Mouse (Mus musculus) C2C12 (cell line): ENCODE results near the gene Dnajb7. TPM values are rescaled to one million over a fixed set of nuclear protein-coding genes. Genes with fewer than 3 reads are reported as not detected.

Experiments
- H3K27me3 ChIP-seq: one replicate; pipeline ENCODE4 v1.6.1; 2011; ENCODE audit not compliant: control insufficient read depth, insufficient read depth, insufficient read length
- H3K36me3 ChIP-seq: one replicate; pipeline ENCODE4 v1.6.1; 2011; ENCODE audit not compliant: control insufficient read depth, insufficient read depth
- H3K4me3 ChIP-seq: one replicate; pipeline ENCODE4 v1.5.1; 2011; ENCODE audit warnings: mild to moderate bottlenecking, control low read depth; ENCODE audit not compliant: poor library complexity, insufficient read depth, severe bottlenecking
- H3K79me2 ChIP-seq: one replicate; pipeline ENCODE4 v1.6.1; 2011; ENCODE audit not compliant: control insufficient read depth, insufficient read depth
- H3K79me3 ChIP-seq: one replicate; pipeline ENCODE4 v1.6.1; 2011; ENCODE audit warnings: low read depth, control low read depth
- H3ac ChIP-seq: one replicate; pipeline ENCODE3; 2011; ENCODE audit warnings: low read depth; ENCODE audit not compliant: control insufficient read depth, insufficient read length
- CEBPB ChIP-seq: IDR thresholded peaks from one replicate; pipeline ENCODE4 v1.6.1; 2011; ENCODE audit warnings: low read depth, mild to moderate bottlenecking, control low read depth, moderate library complexity
- CTCF ChIP-seq: IDR thresholded peaks from one replicate; pipeline ENCODE4 v1.5.1; 2011; ENCODE audit not compliant: control insufficient read depth, insufficient read depth, insufficient read length
- FOSL1 ChIP-seq: IDR thresholded peaks from one replicate; pipeline ENCODE4 v1.8.0; 2011; ENCODE audit warnings: mild to moderate bottlenecking, low read length; ENCODE audit not compliant: poor library complexity, insufficient read depth, severe bottlenecking
- MAX ChIP-seq: IDR thresholded peaks from one replicate; pipeline ENCODE4 v1.6.1; 2011; ENCODE audit warnings: mild to moderate bottlenecking, control low read depth
- MYOD1 ChIP-seq: IDR thresholded peaks from one replicate; pipeline ENCODE4 v1.6.1; 2011; ENCODE audit warnings: low read depth; ENCODE audit not compliant: control insufficient read depth, insufficient read length
- MYOG ChIP-seq: IDR thresholded peaks from one replicate; pipeline ENCODE4 v1.6.1; 2011; ENCODE audit not compliant: control insufficient read depth, insufficient read length; ENCODE audit errors: extremely low read depth
- USF1 ChIP-seq: IDR thresholded peaks from one replicate; pipeline ENCODE4 v1.6.1; 2011; ENCODE audit warnings: low read depth, mild to moderate bottlenecking, control low read depth, moderate library complexity
- polyA plus RNA-seq: library from polyadenylated mRNA; unstranded; fragments of >200 nt; fragmentation: generic; extraction: Trizol; gene quantifications from one replicate; pipeline ENCODE4 v1.2.1, GENCODE M21; 2012; ENCODE audit warnings: missing spikeins

Gene Dnajb7
- polyA plus RNA-seq, 1 experiment, result 0.09 TPM

DNA sequence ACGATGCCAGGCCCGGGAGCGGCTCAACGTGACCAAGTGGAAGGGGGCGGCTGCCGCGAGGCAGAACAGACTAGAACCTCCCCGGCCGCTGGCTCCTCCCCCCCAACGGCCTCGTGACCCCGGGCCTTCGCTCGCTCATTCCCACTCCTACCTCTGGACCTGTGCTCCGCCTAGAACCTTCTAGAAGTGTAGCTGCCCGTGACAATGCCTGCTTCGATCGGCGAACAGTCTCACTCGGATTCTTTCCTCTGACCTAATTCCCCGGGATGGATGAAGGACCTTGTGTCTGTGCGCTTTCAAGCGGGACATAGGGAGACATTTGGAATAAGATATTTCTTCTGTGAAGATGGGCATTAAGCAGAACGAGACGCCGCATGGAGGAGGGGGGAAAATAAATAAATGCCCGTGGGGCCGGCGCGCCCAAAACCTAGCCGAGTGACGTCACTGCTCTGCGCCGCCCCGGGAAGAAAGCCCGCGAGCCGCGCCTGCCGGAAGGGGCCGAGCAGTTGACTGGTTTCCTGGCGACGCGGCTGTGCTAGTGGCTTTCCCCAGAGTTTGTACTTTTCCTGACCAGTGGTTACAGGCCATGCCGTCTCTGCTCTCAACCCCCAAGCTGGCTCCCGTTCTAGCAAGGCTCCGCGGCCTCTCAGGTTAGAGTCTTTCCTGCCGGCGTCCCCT lies 8.3 kb downstream of the Dnajb7 start, which contains the start of the genes St13 and Xpnpep3:
Gene St13 (minus strand): TSS at position 440 of the 678 bp plus-strand sequence.
Gene Xpnpep3 (plus strand): TSS at position 501 of the 678 bp plus-strand sequence.
- peak within 1 kb of the TSS; percentile 100 for H3K4me3 ChIP-seq
- TF ChIP-seq MAX (peak; percentile 86), MYOD1 (no peak), USF1 (peak; percentile 91)
- peaks cover 75% of the 10 kb centered on the region for H3K79me3 ChIP-seq
- H3ac ChIP-seq, result peak within 1 kb of the TSS; percentile 90
- peaks cover 22% of the 10 kb centered on the region for H3K36me3 ChIP-seq
- peaks cover 94% of the 10 kb centered on the region for H3K79me2 ChIP-seq
- no peaks in the 10 kb centered on the region for H3K27me3 ChIP-seq

DNA sequence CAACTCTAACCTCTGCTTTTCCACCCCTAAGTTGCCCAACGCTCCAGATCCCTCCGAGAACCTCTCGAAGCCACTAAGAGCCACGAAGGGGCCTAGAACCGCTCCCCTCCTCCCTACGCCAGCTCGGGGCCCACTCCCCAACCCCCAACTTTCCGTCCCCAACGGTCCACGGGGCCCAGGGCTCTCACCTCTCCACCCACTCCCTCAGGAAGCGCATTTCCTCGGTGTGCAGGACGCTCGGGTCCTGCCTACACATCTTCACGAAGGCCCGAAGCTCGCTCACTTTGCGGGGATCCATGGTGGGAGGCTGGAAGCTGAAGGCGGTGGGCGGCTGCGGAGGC lies 8.8 kb downstream of the Dnajb7 start:
- Histone ChIP-seq H3ac (peak overlapping the region; percentile 82), H3K36me3 (peaks cover 27% of the 10 kb centered on the region)
- no peak for TF ChIP-seq FOSL1
- TF ChIP-seq CEBPB, result no peak
- TF ChIP-seq MAX, result no peak
- no peak for TF ChIP-seq USF1
- no peak for TF ChIP-seq CTCF
- no peak for TF ChIP-seq MYOG
- TF ChIP-seq MYOD1, result no peak

GRCm38 (mm10) chr15:81398189-81398588 lies 9.9 kb downstream of the Dnajb7 start:
- Histone ChIP-seq H3K36me3 (peaks cover 38% of the 10 kb centered on the region), H3K4me3 (peak overlapping the region; percentile 100), H3ac (no peak overlapping the region), H3K79me2 (peaks cover 97% of the 10 kb centered on the region), H3K27me3 (no peaks in the 10 kb centered on the region), H3K79me3 (peaks cover 87% of the 10 kb centered on the region)
- TF ChIP-seq MYOD1, result no peak
- no peak for TF ChIP-seq CEBPB
- TF ChIP-seq MAX, result no peak

More for the DNA sequence above, 8.8 kb downstream of the Dnajb7 start:
- Histone ChIP-seq H3K4me3 (peak overlapping the region; percentile 100), H3K79me2 (peaks cover 95% of the 10 kb centered on the region), H3K79me3 (peaks cover 80% of the 10 kb centered on the region), H3K27me3 (no peaks in the 10 kb centered on the region)

DNA sequence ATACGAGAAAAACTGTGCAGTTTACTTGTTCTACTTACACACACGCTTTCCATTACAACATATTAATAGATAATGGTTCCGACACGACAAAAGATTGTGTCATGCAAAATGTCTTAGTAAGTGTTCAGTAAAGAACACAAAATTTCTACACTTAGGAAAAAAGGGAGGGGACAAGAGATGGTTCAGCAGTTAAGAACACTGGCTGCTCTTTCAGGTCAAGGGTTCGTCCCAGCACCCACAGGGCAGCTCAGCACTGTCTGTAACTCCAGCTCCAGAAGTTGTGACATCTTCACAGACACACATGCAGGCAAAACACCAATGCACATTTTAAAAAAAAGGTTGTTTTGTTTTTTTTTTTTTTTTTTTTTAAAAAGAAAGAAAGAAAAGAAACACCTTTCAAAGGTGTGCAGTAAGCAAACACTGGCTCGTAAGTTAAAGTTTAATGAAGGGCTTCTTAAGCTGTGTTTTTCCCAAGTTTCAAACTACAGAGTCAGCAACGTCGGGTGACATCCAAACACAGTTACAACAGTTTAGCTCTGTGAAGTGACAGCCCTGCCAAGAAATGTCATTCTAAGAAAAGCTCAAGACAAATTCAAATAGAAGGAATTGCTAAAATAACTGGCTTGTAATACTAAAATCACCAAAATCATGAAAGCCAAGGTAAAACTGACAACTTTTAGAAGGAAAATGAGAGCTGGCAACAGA lies 13.7 kb downstream of the Dnajb7 start:
- no peak for TF ChIP-seq FOSL1
- no peak for TF ChIP-seq MYOD1
- TF ChIP-seq MAX, result no peak
- no peak for TF ChIP-seq MYOG
- no peak for TF ChIP-seq CTCF
- no peak for TF ChIP-seq CEBPB
- TF ChIP-seq USF1, result no peak
- Histone ChIP-seq H3K79me2 (peaks cover 100% of the 10 kb centered on the region), H3K36me3 (peaks cover 69% of the 10 kb centered on the region), H3K27me3 (no peaks in the 10 kb centered on the region), H3ac (no peak overlapping the region), H3K79me3 (peaks cover 89% of the 10 kb centered on the region), H3K4me3 (no peak overlapping the region)

GRCm38 (mm10) chr15:81392997-81393396 lies 15.1 kb downstream of the Dnajb7 start:
- H3K79me2 ChIP-seq, result peaks cover 93% of the 10 kb centered on the region
- peaks cover 75% of the 10 kb centered on the region for H3K79me3 ChIP-seq
- no peak overlapping the region for H3ac ChIP-seq
- TF ChIP-seq MAX (no peak), CEBPB (no peak), FOSL1 (no peak), CTCF (no peak), MYOD1 (no peak), USF1 (no peak), MYOG (no peak)
- H3K4me3 ChIP-seq, result no peak overlapping the region
- H3K27me3 ChIP-seq, result no peaks in the 10 kb centered on the region
- H3K36me3 ChIP-seq, result peaks cover 82% of the 10 kb centered on the region

- no peak overlapping the region for H3K4me3 ChIP-seq
- H3K79me2 ChIP-seq, result peaks cover 66% of the 10 kb centered on the region
- H3ac ChIP-seq, result no peak overlapping the region
- peaks cover 22% of the 10 kb centered on the region for H3K79me3 ChIP-seq
- no peaks in the 10 kb centered on the region for H3K27me3 ChIP-seq
- peaks cover 97% of the 10 kb centered on the region for H3K36me3 ChIP-seq
- no peak for TF ChIP-seq MYOG
- no peak for TF ChIP-seq USF1
- TF ChIP-seq CTCF, result no peak
- TF ChIP-seq CEBPB, result no peak
- no peak for TF ChIP-seq FOSL1
- no peak for TF ChIP-seq MAX
- no peak for TF ChIP-seq MYOD1
Observed at GRCm38 (mm10) chr15:81386327-81386726, 21.8 kb downstream of the Dnajb7 start.
